Mouse (Mus musculus) stomach, postnatal 0 days (tissue): ENCODE measurements at regions not wholly inside any gene's neighbourhood (a gene's known extent, or its start where the extent isn't known, plus 50 kb on each side); places are given as distances from the start of the nearest gene placed in this dataset.

Experiments
- ATAC-seq: fragments of 200-750 bp; cut with Nextera tagmentation; 2 replicates; pipeline ENCODE4 v1.8.0; 2017; ENCODE audit not compliant: low FRiP score, low TSS enrichment
- DNase-seq: peaks from one replicate; pipeline ENCODE4 v3.0.0-alpha.2; 2016; ENCODE audit warnings: low spot score
- H3K27ac ChIP-seq: fragments of 300-500 bp; sonication (generic); replicated peaks from 2 replicates; pipeline ENCODE4 v1.5.1; 2014; ENCODE audit warnings: mild to moderate bottlenecking, control low read depth
- H3K27me3 ChIP-seq: fragments of 300-500 bp; sonication (generic); 2 replicates; pipeline ENCODE4 v1.6.1; 2014; ENCODE audit warnings: low read length; ENCODE audit not compliant: control insufficient read depth, insufficient read depth
- H3K36me3 ChIP-seq: fragments of 300-500 bp; sonication (generic); 2 replicates; pipeline ENCODE4 v1.6.1; 2014; ENCODE audit warnings: low read length, mixed read lengths; ENCODE audit not compliant: control insufficient read depth, insufficient read depth
- H3K4me1 ChIP-seq: fragments of 300-500 bp; sonication (generic); replicated peaks from 2 replicates; pipeline ENCODE4 v1.6.1; 2014; ENCODE audit warnings: antibody characterized with exemption; ENCODE audit not compliant: control insufficient read depth, insufficient read depth
- H3K4me2 ChIP-seq: fragments of 300-500 bp; sonication (generic); replicated peaks from 2 replicates; pipeline ENCODE4 v1.6.1; 2014; ENCODE audit warnings: low read depth, mild to moderate bottlenecking, control low read depth, moderate library complexity
- H3K4me3 ChIP-seq: fragments of 300-500 bp; sonication (generic); 2 replicates; pipeline ENCODE4 v1.5.1; 2014; ENCODE audit warnings: low read depth, low read length, control low read depth
- H3K9ac ChIP-seq: fragments of 300-500 bp; sonication (generic); 2 replicates; pipeline ENCODE4 v1.6.1; 2014; ENCODE audit warnings: mild to moderate bottlenecking, low read length, control low read depth, mixed read lengths
- H3K9me3 ChIP-seq: fragments of 300-500 bp; sonication (generic); 2 replicates; pipeline ENCODE4 v1.6.1; 2016; ENCODE audit warnings: low read length; ENCODE audit not compliant: control insufficient read depth
- CTCF ChIP-seq: IDR thresholded peaks from 2 replicates; pipeline ENCODE4 v1.5.1; 2016; ENCODE audit warnings: antibody characterized with exemption, low read depth, mild to moderate bottlenecking, moderate library complexity
- EP300 ChIP-seq: optimal IDR thresholded peaks from 2 replicates; pipeline ENCODE3; 2016; ENCODE audit warnings: antibody characterized with exemption
- WGBS: fragments of 180-500 bp; shearing (Covaris S2); extraction: QIAGEN DNeasy Blood & Tissue Kit; methylation state at CpG from one replicate; pipeline ENCODE4 v1.1.7; 2014; 5-methylcytosine and 5-hydroxymethylcytosine counted together

DNA sequence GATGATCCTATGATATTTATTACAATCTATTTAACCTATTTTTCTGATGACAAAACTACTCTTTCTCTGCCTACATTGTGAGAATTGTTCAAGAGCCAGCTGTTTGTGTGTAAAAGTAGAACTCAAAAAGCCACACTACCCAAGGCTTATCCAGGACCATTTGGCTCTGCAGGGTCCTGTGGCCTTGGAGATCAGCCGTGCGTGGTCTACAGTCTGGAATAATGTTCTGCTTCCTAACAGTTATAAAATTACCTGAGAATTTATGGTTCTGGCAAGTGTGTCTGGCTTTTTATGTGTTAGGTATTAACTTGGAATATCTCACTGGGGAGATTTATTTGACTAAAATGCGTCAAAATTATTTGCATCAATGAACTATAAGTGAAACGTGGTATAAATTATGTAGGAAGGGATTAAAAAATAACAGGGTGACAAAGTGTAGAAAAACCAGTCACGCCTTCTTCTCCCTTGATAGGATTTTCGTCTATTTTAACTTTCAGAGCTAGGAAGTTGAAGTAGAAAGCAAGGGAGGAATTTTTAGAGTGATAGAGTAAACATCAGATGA, 1789.0 kb upstream of the Gm7489 start:
- Histone ChIP-seq H3K9me3 (no peaks in the 10 kb centered on the region), H3K27ac (no peak overlapping the region), H3K4me2 (no peak overlapping the region), H3K36me3 (no peaks in the 10 kb centered on the region), H3K4me3 (no peak overlapping the region), H3K9ac (no peak overlapping the region), H3K4me1 (no peaks in the 10 kb centered on the region), H3K27me3 (no peaks in the 10 kb centered on the region)
- 37% methylated on average over 6 of the region's 6 CpGs for WGBS
- TF ChIP-seq EP300 = no peak
- DNase-seq = no peak
- no peak for ATAC-seq

DNA sequence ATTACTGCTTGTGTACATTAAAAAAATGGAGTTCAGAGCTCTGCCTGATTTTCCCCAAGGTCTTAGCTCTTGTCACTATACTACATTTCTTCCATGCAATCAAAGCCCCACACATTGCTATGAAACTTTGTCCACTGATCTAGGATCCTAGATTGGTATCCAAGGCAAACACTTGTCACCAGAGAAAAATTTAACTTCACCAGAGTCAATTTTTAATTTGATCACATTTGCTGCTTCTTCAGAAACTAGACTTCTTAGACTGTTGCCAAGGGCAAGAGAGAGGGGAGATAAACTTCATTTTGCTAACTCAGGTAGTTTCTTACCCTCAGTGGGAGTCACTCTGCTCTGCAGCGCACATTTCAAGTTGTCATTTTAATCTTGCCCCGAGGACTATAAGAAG, 1775.9 kb upstream of the Gm7489 start:
- no peaks in the 10 kb centered on the region for H3K9me3 ChIP-seq
- no peaks in the 10 kb centered on the region for H3K36me3 ChIP-seq
- no peak overlapping the region for H3K4me2 ChIP-seq
- H3K9ac ChIP-seq = no peak overlapping the region
- no peaks in the 10 kb centered on the region for H3K4me1 ChIP-seq
- no peak for ATAC-seq
- H3K27ac ChIP-seq = no peak overlapping the region
- H3K27me3 ChIP-seq = no peaks in the 10 kb centered on the region
- TF ChIP-seq CTCF = no peak
- TF ChIP-seq EP300 = no peak
- DNase-seq = no peak
- WGBS = 83% methylated on average over 2 of the region's 2 CpGs
- no peak overlapping the region for H3K4me3 ChIP-seq

DNA sequence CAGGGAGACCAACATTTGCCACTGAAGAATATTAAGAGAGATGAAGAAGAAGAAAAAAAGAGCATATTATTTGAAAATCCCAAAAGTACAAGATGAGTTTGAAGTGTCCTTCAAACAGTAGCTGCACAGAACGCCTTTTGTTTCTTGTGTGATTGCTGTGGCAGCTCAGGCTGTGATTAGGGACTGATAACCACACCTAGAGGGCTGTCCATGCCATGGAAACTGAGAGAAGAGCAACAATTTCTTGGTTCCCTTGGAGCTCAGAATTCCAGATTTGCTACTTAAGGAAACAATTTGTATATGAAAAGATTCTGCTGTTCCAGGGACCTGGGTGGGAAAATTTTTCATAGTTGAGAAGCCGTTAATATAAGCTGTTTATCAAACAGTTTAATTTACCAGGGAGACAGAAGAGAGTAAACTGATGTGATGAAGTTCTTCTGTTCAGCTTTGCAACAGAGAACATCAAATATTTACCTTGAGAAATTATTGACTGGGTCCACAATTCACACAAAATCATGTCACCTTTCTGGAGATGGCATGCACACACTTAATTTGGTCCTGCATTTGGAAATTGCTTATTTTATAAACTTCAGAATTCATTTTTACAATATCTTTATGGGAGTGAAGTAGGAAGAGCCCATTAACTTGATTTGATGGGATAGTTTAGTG, 1770.2 kb upstream of the Gm7489 start:
- WGBS = 31% methylated on average over 2 of the region's 2 CpGs
- H3K27me3 ChIP-seq = no peaks in the 10 kb centered on the region
- no peak for ATAC-seq
- no peak overlapping the region for H3K27ac ChIP-seq
- no peaks in the 10 kb centered on the region for H3K9me3 ChIP-seq
- H3K9ac ChIP-seq = no peak overlapping the region
- no peaks in the 10 kb centered on the region for H3K4me1 ChIP-seq
- TF ChIP-seq CTCF (no peak), EP300 (no peak)
- H3K4me2 ChIP-seq = no peak overlapping the region
- no peaks in the 10 kb centered on the region for H3K36me3 ChIP-seq
- H3K4me3 ChIP-seq = no peak overlapping the region
- DNase-seq = no peak

DNA sequence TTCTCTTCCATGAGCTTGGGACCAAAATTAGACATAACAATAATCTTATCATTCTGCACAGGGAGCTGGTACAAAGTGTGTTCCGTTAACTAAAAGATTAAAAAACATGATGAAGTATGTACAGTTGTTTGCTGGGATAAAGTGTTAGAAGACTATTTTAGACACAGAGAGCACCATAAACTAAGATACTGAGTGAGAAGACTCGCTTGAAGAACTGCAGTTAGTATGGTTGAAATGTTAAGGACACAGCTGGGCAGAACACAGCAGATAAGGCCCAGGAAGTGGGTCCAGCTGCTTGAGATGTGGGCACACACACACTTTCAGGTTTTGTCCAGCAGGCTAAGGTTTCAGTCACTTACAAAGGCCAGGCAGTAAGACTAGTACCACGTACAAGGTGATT, 1748.0 kb upstream of the Gm7489 start:
- 60% methylated on average over 3 of the region's 3 CpGs for WGBS
- H3K9ac ChIP-seq = no peak overlapping the region
- no peaks in the 10 kb centered on the region for H3K27me3 ChIP-seq
- TF ChIP-seq CTCF (no peak), EP300 (no peak)
- H3K4me2 ChIP-seq = no peak overlapping the region
- no peaks in the 10 kb centered on the region for H3K36me3 ChIP-seq
- no peak for ATAC-seq
- no peak overlapping the region for H3K4me3 ChIP-seq
- H3K27ac ChIP-seq = no peak overlapping the region
- no peaks in the 10 kb centered on the region for H3K4me1 ChIP-seq
- no peaks in the 10 kb centered on the region for H3K9me3 ChIP-seq
- no peak for DNase-seq

GRCm38 (mm10) chr15:52153421-52153820, 1731.3 kb upstream of the Gm7489 start:
- H3K9me3 ChIP-seq = no peaks in the 10 kb centered on the region
- TF ChIP-seq EP300 (no peak), CTCF (peak; percentile 77)
- ATAC-seq (no peak), DNase-seq (peak; percentile 22)
- H3K9ac ChIP-seq = no peak overlapping the region
- H3K36me3 ChIP-seq = no peaks in the 10 kb centered on the region
- H3K4me2 ChIP-seq = no peak overlapping the region
- H3K4me3 ChIP-seq = no peak overlapping the region
- H3K4me1 ChIP-seq = no peaks in the 10 kb centered on the region
- no peak overlapping the region for H3K27ac ChIP-seq
- 25% methylated on average over 5 of the region's 5 CpGs for WGBS
- H3K27me3 ChIP-seq = no peaks in the 10 kb centered on the region

DNA sequence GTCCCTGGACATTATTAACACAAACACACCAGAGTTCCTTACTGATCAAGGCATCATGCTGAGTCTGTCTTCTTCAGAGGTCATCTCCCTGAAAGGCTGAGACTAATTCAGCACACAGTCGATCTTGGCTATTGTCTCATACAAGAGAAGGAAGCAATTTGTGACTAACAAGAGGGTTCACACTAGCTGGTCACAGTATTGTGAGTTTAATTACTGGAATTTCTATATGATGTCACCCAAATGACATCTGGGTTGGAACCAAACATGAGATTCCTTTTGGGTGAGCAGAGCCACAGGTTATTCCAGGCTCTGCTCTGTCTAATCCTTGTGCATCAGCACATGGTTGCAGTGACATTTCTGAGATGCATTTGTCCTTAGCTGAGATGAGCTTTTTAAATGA, 1728.9 kb upstream of the Gm7489 start:
- TF ChIP-seq EP300 (no peak), CTCF (no peak)
- DNase-seq (no peak), ATAC-seq (no peak)
- H3K27ac ChIP-seq = no peak overlapping the region
- H3K4me3 ChIP-seq = no peak overlapping the region
- no peaks in the 10 kb centered on the region for H3K4me1 ChIP-seq
- no peaks in the 10 kb centered on the region for H3K36me3 ChIP-seq
- H3K4me2 ChIP-seq = no peak overlapping the region
- H3K9me3 ChIP-seq = no peaks in the 10 kb centered on the region
- WGBS = 50% methylated on average over 1 of the region's 1 CpGs
- H3K27me3 ChIP-seq = no peaks in the 10 kb centered on the region
- no peak overlapping the region for H3K9ac ChIP-seq
